Mouse (Mus musculus) heart, postnatal 0 days (tissue): ENCODE data around the gene Cnnm3.

Experiments
- CTCF ChIP-seq: IDR thresholded peaks from 2 replicates; pipeline ENCODE4 v1.5.1; 2016; ENCODE audit warnings: antibody characterized with exemption, control low read depth, low read depth
- EP300 ChIP-seq: IDR thresholded peaks from 2 replicates; pipeline ENCODE4 v1.6.1; 2016; ENCODE audit warnings: antibody characterized with exemption, low read depth

- TF ChIP-seq CTCF (no peak), EP300 (no peak)
Measured at GRCm38 (mm10) chr1:36541844-36542243, 30.2 kb downstream of the Cnnm3 start.
